Mouse (Mus musculus): ENCODE results near the gene Ndufs3. TPM values are rescaled to one million over a fixed set of nuclear protein-coding genes. Genes with fewer than 3 reads are reported as not detected.

Gene Ndufs3
- polyA plus RNA-seq, 2 experiments, result 79.0 to 138 TPM

DNA sequence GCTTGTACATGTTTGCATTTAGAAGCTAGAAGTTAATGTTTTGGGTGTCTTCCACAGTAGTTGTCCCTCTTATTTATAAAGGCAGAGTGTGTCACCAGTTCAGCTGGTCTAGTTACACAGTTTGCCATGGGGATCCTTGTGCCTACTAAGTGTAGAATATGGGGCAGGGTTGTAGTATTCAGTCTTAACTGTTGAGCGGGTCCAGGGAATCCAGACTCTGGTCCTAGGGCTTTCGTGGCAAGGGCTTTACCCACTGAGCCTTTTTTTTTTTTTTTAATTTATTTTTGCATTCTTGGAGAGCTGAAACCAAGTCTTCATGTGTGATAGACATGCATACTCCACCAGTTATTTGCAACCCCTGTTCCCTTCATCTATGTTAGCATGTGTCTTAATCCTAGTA lies 43.1 kb downstream of the Ndufs3 start:
- H3K27ac ChIP-seq, result no peak overlapping the region
- no peaks in the 10 kb centered on the region for H3K4me1 ChIP-seq (replicated peaks; ENCODE audit: control insufficient read depth in 2 of 2, insufficient read depth in 2 of 2, low read length in 1 of 2)
- no peak overlapping the region for H3K4me3 ChIP-seq (ENCODE audit: insufficient read depth in 1 of 2, low read depth in 2 of 2, low read length in 2 of 2)
- no peaks in the 10 kb centered on the region for H3K27me3 ChIP-seq (ENCODE audit: control insufficient read depth, insufficient read depth, low read length)
- ATAC-seq (ENCODE audit: insufficient read depth), result no peak
- no peak for TF ChIP-seq CTCF (IDR thresholded peaks at IDR 0.05; ENCODE audit: low read depth)
- TF ChIP-seq EP300 (IDR thresholded peaks at IDR 0.05; ENCODE audit: low read depth), result no peak
- WGBS (ENCODE audit: insufficient replicate concordance), result 84% methylated on average over 2 of the region's 2 CpGs
- no peak for DNase-seq (ENCODE audit: low read depth in 3 of 3, low spot score in 3 of 3)
- no peak overlapping the region for H3K9ac ChIP-seq (replicated peaks)
- peaks cover 53% of the 10 kb centered on the region for H3K36me3 ChIP-seq (replicated peaks; ENCODE audit: control insufficient read depth, insufficient read depth, low read depth)
- no peaks in the 10 kb centered on the region for H3K9me3 ChIP-seq (ENCODE audit: control insufficient read depth, low read length)
- H3K4me2 ChIP-seq (ENCODE audit: low read depth), result no peak overlapping the region

- no peak overlapping the region for H3K27ac ChIP-seq
- WGBS (ENCODE audit: insufficient replicate concordance), result 76% methylated on average over 1 of the region's 1 CpGs
- H3K36me3 ChIP-seq (replicated peaks; ENCODE audit: control insufficient read depth, insufficient read depth, low read depth), result peaks cover 32% of the 10 kb centered on the region
- H3K4me3 ChIP-seq (ENCODE audit: insufficient read depth in 1 of 2, low read depth in 2 of 2, low read length in 2 of 2), result no peak overlapping the region
- no peaks in the 10 kb centered on the region for H3K27me3 ChIP-seq (ENCODE audit: control insufficient read depth, insufficient read depth, low read length)
- no peak for TF ChIP-seq EP300 (IDR thresholded peaks at IDR 0.05; ENCODE audit: low read depth)
- TF ChIP-seq CTCF (IDR thresholded peaks at IDR 0.05; ENCODE audit: low read depth), result no peak
- H3K4me2 ChIP-seq (ENCODE audit: low read depth), result no peak overlapping the region
- H3K4me1 ChIP-seq (replicated peaks; ENCODE audit: control insufficient read depth in 2 of 2, insufficient read depth in 2 of 2, low read length in 1 of 2), result peaks cover 16% of the 10 kb centered on the region in 2 experiments
- H3K9ac ChIP-seq (replicated peaks), result no peak overlapping the region
- DNase-seq (ENCODE audit: low read depth in 3 of 3, low spot score in 3 of 3) (no peak), ATAC-seq (ENCODE audit: insufficient read depth) (no peak)
- H3K9me3 ChIP-seq (ENCODE audit: control insufficient read depth, low read length), result no peaks in the 10 kb centered on the region
Observed at GRCm38 (mm10) chr2:90850401-90850800, 54.2 kb downstream of the Ndufs3 start.

- TF ChIP-seq CTCF (IDR thresholded peaks at IDR 0.05; ENCODE audit: low read depth), result no peak
- no peak for TF ChIP-seq EP300 (IDR thresholded peaks at IDR 0.05; ENCODE audit: low read depth)
- no peaks in the 10 kb centered on the region for H3K9me3 ChIP-seq (ENCODE audit: control insufficient read depth, low read length)
- peaks cover 19% of the 10 kb centered on the region for H3K36me3 ChIP-seq (replicated peaks; ENCODE audit: control insufficient read depth, insufficient read depth, low read depth)
- ATAC-seq (ENCODE audit: insufficient read depth) (no peak), DNase-seq (ENCODE audit: low read depth in 3 of 3, low spot score in 3 of 3) (no peak)
- no peak overlapping the region for H3K27ac ChIP-seq
- peaks cover 19% of the 10 kb centered on the region in 2 experiments for H3K4me1 ChIP-seq (replicated peaks; ENCODE audit: control insufficient read depth in 2 of 2, insufficient read depth in 2 of 2, low read length in 1 of 2)
- H3K27me3 ChIP-seq (ENCODE audit: control insufficient read depth, insufficient read depth, low read length), result no peaks in the 10 kb centered on the region
- peak overlapping the region; percentile 68 to 75; a peak in 3 of 4 replicates for H3K4me3 ChIP-seq (ENCODE audit: insufficient read depth in 1 of 2, low read depth in 2 of 2, low read length in 2 of 2)
- WGBS (ENCODE audit: insufficient replicate concordance), result 86% methylated on average over 5 of the region's 5 CpGs
- H3K4me2 ChIP-seq (ENCODE audit: low read depth), result peak overlapping the region; percentile 68
- peak overlapping the region; percentile 88; the same call in 1 of the 2 replicates for H3K9ac ChIP-seq (replicated peaks)
Observed at GRCm38 (mm10) chr2:90848331-90848730, 56.3 kb downstream of the Ndufs3 start.

- H3K4me3 ChIP-seq (ENCODE audit: insufficient read depth in 1 of 2, low read depth in 2 of 2, low read length in 2 of 2), result peak overlapping the region; percentile 68 to 75
- no peaks in the 10 kb centered on the region for H3K27me3 ChIP-seq (ENCODE audit: control insufficient read depth, insufficient read depth, low read length)
- H3K4me1 ChIP-seq (replicated peaks; ENCODE audit: control insufficient read depth in 2 of 2, insufficient read depth in 2 of 2, low read length in 1 of 2), result peaks cover 19% of the 10 kb centered on the region in 2 experiments
- no peak for TF ChIP-seq CTCF (IDR thresholded peaks at IDR 0.05; ENCODE audit: low read depth)
- TF ChIP-seq EP300 (IDR thresholded peaks at IDR 0.05; ENCODE audit: low read depth), result no peak
- H3K4me2 ChIP-seq (ENCODE audit: low read depth), result peak overlapping the region; percentile 68
- DNase-seq (ENCODE audit: low read depth in 3 of 3, low spot score in 3 of 3) (no peak), ATAC-seq (ENCODE audit: insufficient read depth) (no peak)
- WGBS (ENCODE audit: insufficient replicate concordance), result under 1% methylated on average over 13 of the region's 13 CpGs
- peaks cover 13% of the 10 kb centered on the region for H3K36me3 ChIP-seq (replicated peaks; ENCODE audit: control insufficient read depth, insufficient read depth, low read depth)
- H3K9ac ChIP-seq (replicated peaks), result peak overlapping the region; percentile 88
- H3K9me3 ChIP-seq (ENCODE audit: control insufficient read depth, low read length), result no peaks in the 10 kb centered on the region
- H3K27ac ChIP-seq, result peak overlapping the region; percentile 56
Observed at GRCm38 (mm10) chr2:90847681-90848050, 57.0 kb downstream of the Ndufs3 start.

DNA sequence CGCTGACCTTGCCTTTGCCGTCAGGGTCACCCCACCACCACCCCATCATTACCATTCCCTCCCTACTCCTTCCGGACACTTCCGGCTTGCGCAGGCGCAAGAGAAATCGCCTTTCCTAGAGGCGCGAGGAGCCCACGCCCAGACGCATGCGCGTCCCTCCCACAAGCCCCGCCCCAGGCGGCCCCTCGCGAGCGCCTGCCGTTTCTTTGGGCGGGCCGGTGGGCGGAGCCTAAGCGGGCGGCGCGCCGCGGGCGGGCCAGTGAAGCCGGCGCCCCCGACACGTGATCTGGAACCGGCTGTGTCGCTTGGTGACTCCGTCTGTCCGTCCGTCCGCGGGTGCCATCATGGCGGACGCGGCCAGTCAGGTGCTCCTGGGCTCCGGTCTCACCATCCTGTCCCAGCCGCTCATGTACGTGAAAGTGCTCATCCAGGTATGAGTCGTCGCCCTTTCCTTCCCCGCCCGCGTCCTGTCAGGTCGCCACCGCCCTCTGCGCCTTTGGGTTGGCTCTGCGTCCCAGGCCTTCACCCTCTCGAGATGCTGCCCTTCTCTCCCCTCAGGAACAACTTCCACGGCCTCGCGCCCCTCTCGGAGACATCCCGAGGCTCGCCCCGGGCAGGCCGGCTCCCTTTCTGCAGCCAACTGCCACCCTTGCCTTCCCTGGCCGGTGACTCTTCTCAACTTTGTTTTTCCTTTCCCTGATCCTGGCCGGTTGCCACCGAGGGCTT lies 57.5 kb downstream of the Ndufs3 start, which contains the start of gene Mtch2:
Gene Mtch2 (plus strand): TSS at position 201 of the 726 bp plus-strand sequence.
- TF ChIP-seq EP300 (IDR thresholded peaks at IDR 0.05; ENCODE audit: low read depth) (no peak), CTCF (IDR thresholded peaks at IDR 0.05; ENCODE audit: low read depth) (0 out of 2 replicates have a peak, but pooled peaks have one; percentile 27)
- no peaks in the 10 kb centered on the region for H3K27me3 ChIP-seq (ENCODE audit: control insufficient read depth, insufficient read depth, low read length)
- DNase-seq (ENCODE audit: low read depth in 3 of 3, low spot score in 3 of 3) (peak; percentile 92 to 94 (median 94)), ATAC-seq (ENCODE audit: insufficient read depth) (peak; percentile 93)
- peak within 1 kb of the TSS; percentile 56 for H3K27ac ChIP-seq
- no peaks in the 10 kb centered on the region for H3K9me3 ChIP-seq (ENCODE audit: control insufficient read depth, low read length)
- peak within 1 kb of the TSS; percentile 68 to 83 for H3K4me3 ChIP-seq (ENCODE audit: insufficient read depth in 1 of 2, low read depth in 2 of 2, low read length in 2 of 2)
- H3K9ac ChIP-seq (replicated peaks), result peak within 1 kb of the TSS; percentile 88
- H3K36me3 ChIP-seq (replicated peaks; ENCODE audit: control insufficient read depth, insufficient read depth, low read depth), result peaks cover 11% of the 10 kb centered on the region
- under 1% methylated on average over 67 of the region's 67 CpGs for WGBS (ENCODE audit: insufficient replicate concordance)
- H3K4me2 ChIP-seq (ENCODE audit: low read depth), result peak within 1 kb of the TSS; percentile 80
- H3K4me1 ChIP-seq (replicated peaks; ENCODE audit: control insufficient read depth in 2 of 2, insufficient read depth in 2 of 2, low read length in 1 of 2), result peaks cover 19% of the 10 kb centered on the region in 2 experiments

Measured in liver, embryonic 14.5 days (tissue).